Mouse (Mus musculus): Measurements from ENCODE around the gene Plch1.

The Plch1 gene

DNA sequence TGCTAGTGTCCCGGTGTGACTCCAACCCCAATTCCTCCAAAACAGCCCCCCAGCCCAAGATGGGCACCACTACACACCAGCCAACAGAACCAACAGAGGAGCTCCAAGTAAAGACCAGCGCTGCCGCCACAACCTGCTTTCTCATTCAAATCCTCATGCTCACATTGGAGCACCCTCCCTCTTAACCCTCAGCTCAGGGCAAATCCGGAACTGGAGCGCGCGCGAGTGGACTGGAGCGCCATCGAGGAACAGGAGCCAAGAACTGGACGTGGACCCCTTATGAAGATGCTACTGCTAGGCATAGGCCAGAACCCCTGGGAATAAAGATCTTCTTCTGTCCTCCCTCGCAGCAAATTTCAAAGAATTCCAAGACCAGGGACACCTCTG lies at the start of gene Plch1:
Plch1 (minus strand) TSS at position 164 of the 387 bp plus-strand sequence.
- DNase-seq (ENCODE audit: low spot score), result peak; percentile 76

DNA sequence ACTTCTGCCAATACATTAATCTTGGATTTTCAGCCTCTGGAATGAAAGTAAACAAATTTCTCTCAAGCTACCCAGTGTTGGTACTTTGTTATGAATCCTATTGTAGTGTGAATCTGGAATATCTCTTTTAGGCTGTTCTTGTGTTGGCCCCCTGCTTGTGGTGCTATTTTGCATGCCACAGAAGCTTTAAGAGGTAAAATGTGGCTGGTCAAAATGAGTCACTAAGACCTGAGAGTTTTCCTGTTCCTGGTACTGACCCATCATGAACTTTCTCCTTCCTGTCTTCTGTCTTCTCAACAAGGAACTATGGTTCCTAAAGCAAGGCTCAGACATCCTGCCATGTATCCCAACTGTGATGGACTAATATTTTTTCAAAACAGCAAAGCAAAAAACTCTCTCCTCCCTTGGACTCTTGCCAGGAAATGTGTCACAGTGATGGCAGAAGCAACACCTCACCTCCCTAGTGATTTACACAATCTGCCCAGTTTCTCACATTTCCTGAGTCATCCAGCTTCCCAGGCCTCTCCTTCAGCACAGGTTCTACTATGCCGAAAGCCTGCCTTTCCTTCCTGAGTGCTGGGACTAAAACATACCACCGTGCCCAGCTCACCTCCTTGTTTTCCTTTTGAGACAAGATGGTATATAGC lies 42.1 kb upstream of the Plch1 start:
- DNase-seq (ENCODE audit: low spot score), result no peak

DNA sequence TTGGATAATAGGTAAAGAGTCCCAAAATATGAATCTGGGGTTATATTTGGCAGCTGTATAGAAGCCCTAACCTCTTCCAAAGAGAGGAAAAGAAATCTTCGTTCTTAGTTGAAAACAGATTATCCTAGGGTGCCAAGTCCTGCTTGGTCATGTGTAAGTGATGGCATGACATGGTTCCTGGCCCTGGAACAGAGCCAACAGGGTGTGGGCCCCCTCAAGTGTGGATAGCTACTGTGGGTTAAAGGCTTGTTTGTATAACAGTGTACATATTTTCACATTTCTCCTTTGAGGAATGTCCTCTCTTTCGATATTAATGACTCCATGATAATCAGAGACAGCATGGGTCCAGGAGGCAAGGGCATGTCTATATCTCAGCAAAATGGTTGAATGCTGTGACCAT lies 39.7 kb upstream of the Plch1 start:
- DNase-seq (ENCODE audit: low spot score), result no peak

DNA sequence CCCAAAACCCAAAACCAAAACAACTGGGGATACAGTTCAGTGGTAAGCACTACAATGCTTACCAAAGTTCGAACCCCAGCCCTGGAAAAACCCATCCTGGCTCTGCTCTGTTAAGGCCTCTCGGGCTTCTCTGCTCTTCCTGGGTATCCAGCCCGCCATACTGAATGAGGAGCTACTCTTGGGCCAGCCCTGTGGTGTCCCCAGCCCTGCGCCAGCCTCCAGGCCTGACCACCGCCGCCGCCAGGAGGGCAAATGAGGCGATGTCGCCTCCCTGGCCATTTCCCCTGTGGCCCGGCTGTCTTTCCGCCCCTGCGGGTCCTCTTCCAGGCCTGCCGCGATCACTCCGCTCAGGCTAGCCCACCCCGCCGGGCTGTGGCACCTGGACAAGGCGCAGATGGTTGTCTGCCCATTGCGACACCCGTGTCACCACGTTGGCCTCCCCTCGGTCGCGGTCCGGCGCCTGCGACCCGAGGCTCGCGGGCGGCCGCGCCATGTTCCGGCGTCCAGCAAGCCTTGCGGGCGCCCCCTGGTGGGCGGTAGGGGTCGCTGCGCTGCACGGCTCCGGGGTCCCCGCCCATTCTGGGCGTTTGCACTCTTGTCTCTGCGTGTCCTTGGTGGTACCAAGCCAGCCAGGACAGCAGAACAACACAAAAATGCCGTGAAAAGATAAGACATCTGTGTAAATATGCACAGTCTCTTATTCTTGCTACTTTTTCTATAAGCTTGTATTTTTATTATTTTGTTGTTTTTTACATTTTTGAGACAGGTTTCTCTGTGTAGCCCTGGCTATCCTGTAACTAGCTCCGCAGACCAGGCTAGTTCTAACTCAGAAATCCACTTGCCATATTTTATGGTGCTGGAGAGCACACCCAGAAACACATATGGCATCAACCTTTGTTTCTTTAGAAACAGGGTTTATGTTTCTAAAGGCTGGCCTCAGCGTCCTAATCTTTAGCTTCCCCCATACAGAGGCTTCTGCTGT lies 29.9 kb upstream of the Plch1 start, which contains the start of gene E130311K13Rik:
E130311K13Rik (minus strand) TSS at position 595 of the 982 bp plus-strand sequence.
- peak; percentile 87 for DNase-seq (ENCODE audit: low spot score)

DNA sequence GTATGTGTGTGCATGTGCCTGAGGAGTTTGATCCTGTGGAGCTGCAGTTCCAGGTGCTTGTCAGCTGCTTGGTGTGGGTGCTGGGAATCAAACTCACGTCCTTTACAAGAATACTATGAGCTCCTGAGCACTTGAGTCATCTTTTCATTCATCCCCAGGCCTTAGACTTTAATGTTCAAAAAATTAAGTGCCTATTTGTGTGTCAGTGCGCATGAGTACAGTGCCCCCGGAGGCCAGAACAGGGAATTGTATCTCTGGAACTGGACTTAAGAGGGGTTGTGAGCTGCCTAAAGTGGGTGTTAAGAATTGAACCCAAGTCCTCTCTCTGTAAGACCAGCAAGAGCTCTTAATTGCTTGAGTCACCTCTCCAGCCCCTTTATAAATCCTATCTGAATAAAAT lies 20.4 kb upstream of the Plch1 start:
- no peak for DNase-seq (ENCODE audit: low spot score)

DNA sequence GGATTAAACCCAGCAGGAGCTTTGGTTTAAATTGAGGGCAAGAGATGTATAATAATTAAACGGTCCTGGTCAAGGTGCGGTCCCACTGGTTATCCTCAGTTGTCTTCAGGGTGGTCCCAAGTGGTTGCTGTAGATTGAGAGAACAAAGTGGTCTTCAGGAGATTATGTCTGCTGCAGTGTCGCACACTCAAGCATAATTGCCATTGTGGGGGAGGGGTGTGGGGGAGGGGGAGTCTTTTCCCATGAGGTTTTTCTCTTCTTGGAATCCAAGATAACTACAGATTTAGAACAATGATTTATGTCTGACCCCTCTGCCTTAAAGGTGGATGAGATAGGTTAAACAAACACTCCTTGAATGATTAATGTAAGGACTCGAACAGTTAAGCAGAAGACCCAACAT lies 11.0 kb upstream of the Plch1 start:
- DNase-seq (ENCODE audit: low spot score), result peak; percentile 67

DNA sequence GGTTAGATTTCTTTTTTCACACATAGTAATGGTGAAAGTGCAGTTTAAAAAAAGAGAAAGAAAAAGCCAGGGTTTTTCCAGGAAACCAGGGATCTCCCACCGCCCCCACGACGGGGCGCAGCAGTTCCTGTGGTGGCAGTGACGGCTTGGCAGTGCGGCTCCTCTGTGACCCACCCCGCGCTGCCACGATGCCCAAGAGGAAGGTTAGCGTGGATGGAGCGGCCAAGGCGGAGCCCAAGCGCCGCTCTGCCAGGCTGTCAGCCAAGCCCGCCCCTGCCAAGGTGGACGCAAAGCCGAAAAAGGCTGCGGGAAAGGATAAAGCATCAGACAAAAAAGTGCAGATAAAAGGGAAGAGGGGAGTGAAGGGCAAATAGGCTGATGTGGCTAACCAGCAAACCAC lies 6.0 kb upstream of the Plch1 start:
- DNase-seq (ENCODE audit: low spot score), result no peak

DNA sequence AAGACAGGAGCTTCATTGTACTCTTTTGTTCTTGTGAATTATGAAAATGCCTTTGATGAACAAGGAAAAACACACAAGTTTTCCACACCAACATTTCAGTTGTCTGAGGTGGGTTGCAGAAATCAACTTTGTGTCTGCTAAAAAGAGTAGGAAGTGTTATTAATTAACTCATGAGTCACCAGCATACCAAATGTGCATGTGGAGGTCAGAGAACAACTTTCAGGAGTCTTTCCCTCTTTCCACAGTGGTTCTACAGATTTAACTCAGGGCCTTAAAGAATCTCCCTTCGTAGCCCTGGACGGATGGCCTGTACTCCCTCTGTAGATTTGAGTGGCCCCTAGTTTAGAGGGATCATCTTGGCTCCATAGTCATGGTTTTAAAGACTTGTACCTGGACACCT lies 4.9 kb upstream of the Plch1 start:
- peak; percentile 42 for DNase-seq (ENCODE audit: low spot score)

DNA sequence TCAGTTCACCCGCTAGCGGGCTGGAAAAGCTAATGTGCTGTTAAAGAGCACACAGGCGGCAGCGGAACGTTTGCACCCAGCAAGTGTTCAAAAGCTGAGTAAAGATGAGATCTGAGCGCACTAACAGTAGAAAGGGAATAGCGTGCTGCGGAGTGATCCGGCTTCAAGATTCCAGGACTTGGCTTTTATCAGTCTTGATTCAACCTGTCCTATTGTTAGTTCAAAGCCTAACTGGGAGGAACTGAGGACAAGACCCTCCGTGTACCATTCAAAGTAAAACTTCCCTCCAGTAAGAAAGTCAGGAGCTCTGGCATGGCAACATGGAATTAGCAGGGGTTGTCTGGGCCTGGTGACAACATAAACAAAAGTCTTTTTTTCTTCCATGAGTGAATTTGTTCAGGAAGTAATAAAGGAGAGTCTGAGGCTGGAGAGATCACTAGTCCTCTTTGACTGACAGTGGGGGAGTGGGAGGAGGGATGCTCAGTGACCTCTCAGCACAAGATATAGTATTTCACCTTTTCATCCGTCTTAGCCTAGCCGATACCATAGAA lies 824 bp upstream of the Plch1 start:
- DNase-seq (ENCODE audit: low spot score), result no peak

DNA sequence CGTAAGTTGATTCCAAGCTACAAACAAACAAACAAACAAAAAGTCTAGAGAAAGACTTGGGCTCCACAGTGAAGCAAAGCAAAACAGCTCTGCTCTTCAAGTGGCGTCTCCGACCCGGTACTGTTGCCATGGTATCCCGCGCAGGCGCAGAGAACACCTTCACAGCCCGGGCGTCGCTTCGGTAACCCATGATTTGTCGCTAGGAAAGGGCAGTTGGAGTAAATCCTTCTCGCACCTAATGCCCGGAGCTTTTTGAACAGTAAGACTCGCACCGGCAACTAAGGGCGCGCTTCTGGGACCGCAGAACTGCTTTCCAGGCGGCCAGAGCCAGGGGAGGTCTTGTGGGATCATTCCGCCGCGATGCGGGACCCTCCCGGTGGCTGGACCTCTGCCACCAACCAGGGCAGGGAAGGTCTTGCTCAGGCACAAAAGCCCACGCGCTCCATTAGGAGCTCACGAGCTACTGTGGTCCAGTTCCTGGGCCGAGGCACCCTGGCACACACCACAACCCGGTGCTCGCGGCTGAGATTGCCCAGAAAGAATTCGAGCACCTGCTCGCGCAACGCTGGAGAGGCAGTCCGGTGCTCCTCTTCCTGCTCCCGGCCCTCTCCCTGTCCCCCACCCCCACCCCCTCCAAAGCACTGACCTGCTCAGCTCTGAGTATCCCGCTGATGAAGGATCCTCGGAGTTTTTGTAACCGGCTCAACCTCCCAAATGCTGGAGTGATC lies 527 bp downstream of the Plch1 start:
- DNase-seq (ENCODE audit: low spot score), result peak; percentile 84

DNA sequence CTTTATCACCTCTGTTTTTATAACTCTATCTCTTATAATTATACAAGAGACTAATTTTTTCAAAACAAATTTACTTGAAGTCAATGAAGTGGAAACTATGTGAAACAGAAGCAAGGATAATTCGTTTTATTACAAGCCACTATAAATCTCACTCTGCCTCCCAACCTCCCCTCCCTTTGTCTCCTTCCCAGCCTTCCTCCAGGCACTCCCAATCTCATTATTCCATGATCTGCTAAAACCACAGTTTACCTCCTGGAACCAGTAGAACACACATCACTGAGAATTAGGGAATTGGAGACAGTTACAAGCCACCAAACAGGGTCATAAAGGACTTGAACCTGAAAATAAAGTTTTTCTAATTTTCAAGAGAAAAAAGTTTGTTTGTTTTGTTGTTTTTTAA lies 2.1 kb downstream of the Plch1 start:
- DNase-seq (ENCODE audit: low spot score), result no peak

DNA sequence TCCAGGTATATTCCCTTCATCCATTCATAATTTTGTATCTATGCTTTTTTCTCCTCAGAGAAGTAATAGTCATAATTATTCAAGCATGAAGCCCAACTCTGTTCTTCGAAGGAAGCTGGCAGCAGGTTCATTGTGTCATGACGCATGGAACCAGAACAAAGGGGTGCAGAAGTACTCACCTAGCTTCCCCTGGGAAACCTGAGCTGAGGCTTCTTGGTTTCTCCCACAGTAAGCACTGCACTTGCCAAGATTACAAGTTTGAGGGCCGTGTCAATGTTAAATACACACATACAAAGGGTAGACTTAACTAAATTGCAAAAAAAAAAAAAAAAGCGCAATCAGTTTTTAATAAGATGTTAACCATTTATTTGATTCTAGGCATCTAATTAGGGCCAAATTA lies 3.0 kb downstream of the Plch1 start:
- DNase-seq (ENCODE audit: low spot score), result no peak

DNA sequence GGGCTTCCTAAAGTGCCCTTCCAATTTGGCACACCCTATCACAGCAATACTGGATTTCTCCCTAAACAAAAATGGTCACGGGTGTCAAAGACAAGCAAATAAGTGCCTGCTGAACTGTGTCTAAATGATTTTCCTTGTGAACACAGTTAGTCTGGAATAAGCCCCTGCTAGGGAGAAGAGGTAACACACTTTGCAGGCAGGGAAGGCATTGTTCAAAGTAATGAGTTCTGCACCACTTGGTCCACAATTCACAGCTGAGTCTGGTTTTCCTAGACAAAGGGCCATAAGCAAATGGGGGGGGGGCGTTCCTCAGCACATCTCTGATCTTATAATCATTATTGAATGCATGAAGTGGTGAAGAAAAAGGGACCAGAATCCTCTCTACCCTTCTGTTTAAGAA lies 3.5 kb downstream of the Plch1 start:
- DNase-seq (ENCODE audit: low spot score), result no peak

DNA sequence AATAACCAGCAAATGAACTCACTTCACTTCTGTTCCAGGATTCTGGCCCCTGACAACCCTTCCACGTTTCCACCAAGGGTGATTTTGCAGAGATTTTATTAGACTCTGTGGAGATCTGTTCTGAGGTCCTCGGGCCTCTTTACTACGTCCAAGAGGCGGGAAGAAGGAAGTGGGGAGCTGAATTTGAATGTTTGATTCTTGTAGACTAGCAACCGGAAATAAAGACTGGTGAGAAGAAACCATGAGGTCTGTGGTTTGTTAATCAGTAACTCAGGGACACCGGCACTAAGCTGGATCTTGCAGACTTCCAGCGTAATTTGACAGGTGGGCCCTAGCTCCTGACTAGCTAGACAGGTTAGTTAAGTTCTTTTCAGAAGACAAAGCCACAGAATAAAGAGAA lies 5.6 kb downstream of the Plch1 start:
- DNase-seq (ENCODE audit: low spot score), result peak; percentile 58

DNA sequence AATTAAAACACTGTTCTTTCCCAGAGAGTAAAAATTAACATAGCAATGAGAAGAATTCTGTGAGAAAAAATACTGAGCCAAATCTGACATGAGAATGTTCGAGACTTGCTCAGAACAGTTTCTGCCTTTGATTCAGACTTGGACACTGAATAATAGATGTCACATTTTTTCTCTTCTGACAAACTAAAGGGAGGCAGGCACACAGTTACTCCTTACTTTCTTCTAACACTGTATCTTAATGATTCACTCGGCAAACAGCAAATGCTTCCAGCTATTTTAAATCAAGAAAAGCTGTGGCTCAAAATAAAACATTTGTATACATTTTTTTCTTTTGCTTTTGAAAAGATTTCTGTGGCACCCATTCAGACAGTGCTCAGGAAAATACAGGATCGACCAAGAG lies 7.1 kb downstream of the Plch1 start:
- DNase-seq (ENCODE audit: low spot score), result no peak

DNA sequence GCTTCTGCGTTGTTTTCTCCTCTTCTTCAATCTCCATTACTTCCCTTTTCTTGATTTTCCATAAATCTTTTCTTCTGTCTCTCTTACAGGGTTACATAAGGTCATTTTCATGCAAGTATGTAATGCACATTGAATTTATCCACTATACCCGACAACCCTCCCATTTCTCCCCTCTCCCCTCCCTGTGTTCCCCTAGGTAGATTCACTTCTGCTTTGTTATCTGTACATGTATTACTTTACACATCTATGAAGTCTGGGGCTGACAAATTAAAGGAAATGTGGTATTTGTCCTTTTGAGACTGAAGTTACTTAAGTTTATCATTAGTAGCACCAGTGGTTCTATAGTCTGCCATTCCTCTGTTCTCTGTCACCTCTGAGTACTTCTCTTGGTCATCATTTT lies 18.2 kb downstream of the Plch1 start:
- no peak for DNase-seq (ENCODE audit: low spot score)

DNA sequence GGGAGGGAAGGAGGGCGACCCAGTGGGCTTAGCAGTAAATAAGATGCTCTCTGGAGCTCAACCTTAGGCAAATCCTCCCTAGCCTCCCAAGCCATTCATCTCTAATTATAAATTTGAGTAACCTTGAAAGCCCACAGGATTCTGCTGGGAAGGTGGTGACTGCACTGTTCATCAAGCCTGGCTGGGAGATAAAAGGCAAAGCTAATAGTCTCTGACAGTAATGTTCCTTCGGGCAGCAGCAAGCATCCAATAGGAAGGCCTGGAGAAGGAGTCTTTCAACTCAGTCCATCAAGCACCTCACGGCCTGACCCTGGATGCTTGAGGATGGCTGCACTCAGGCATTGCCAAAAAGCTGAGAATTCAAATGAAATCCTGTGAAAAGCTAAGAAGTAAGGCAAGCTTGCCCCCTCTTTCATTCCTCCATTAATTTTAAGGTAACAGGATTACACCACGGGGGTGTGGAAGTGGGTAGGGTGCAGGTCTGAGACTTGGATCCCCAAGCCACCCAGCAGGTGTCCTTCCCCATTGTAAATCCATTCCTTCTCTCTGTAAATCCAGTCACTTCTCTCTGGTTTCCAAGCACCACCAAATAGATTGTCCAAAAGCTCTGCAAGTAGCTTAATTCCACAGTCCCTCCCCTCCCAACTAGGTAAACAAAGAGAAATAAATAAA lies 20.1 kb downstream of the Plch1 start:
- no peak for DNase-seq (ENCODE audit: low spot score)

DNA sequence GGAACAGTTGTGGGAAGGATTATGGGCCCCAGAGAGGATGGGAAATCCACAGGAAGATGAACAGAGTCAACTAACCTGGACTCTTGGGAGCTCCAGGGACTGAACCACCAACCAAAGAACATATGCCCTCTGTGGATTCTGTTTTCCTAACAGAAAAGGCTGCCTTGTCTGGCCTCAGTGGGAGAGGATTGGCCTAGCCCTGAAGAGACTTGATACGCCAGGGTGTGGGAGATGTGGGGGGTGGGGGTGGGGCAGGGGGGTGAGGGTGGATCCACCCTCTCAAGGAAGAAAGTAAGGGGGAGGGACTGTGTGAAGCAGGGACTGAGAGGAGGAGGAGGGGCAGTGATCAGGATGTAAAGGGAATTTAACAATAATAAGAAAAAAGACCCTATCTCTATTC lies 26.5 kb downstream of the Plch1 start:
- DNase-seq (ENCODE audit: low spot score), result no peak

DNA sequence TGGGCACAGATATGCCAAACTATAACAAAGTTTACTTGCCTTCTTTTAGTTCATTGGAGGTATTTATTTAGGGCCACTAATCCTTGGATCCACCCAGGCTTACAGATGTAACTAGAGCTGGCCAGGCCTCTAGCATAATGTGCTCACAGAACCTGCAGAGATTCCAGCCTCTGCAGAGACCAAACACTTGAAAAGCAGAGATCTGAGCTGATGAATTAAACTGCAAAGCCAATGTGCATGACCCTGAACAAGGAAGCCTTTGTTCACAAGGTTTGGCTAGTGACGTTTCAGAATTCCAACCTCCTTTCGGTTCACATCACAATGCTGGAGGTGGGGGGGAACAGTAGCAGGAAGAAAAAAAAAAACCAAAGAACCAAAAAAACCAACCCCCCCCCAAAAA lies 28.0 kb downstream of the Plch1 start:
- no peak for DNase-seq (ENCODE audit: low spot score)

DNA sequence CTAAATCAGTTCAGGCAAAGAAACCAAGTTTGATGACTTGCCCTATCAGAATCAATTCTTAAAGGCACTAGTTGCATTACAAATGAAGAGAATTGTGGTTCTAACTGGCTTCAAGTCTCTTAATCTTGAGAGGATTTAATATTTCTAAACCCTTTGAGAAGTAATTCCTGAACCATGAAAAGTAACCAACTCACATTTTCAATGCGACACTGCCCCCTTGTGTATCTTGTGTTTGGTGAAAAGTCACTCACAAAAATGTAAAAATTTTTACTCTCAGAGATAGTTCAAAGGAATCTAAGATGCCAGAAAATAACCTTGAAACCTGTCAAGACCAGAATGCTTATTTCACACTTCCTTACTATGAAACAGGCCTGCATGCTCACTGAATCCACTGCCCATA lies 31.0 kb downstream of the Plch1 start:
- DNase-seq (ENCODE audit: low spot score), result no peak

DNA sequence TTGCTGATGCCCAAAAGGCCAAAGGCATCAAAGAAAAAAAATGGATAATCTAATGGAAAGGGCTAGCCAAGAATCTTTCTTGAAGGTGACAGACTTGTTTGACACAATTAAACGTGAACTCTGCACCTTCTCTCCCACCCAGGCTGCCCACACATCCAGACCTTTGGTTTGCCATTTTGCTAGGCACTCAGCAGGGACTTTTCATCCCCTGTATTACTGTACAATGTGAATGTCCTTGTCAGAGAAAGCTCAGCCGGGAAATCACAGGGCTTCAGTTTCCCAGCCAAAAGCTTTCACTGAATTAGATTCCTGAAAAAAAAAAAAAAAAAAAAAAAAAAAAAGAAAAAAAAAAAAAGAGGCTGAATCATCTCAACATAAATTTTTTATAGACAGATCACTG lies 34.2 kb downstream of the Plch1 start:
- no peak for DNase-seq (ENCODE audit: low spot score)

DNA sequence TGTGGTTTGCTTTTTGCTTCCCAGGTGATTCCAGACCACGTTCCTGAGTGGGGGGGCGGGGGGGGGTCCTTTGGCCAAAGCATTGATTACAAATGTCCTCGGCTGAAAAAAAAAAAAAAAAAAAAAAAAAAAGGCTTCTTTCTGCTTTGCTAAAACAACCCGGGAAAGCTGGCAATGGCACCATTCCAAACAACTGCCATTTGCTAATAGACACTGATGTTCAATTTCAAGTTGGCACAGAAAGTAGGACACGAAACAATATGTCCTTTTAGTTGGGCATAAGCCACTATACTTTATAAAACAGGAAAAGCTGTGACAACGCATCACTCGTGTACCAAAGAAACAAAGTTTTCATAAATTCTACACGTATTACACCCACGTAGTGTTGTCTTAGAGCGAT lies 36.6 kb downstream of the Plch1 start:
- DNase-seq (ENCODE audit: low spot score), result no peak

Data from yolk sac, embryonic 10.5 days (tissue).